Mouse (Mus musculus) kidney, adult 2 months (tissue): ENCODE measurements around the gene Sept9. TPM values are rescaled to one million over a fixed set of nuclear protein-coding genes. Genes with fewer than 3 reads are reported as not detected.

ENCODE experiments used
- DNase-seq: peaks from one replicate; pipeline ENCODE4 v3.0.0; 2021
- H3K27ac ChIP-seq: fragments of 200-500 bp; 2 replicates; pipeline ENCODE4 v1.5.1; 2012; ENCODE audit warnings: low read depth, low read length, control low read depth, inconsistent platforms; ENCODE audit not compliant: insufficient read depth
- H3K27me3 ChIP-seq: fragments of 200-500 bp; replicated peaks from 2 replicates; pipeline ENCODE4 v1.6.1; 2012; ENCODE audit warnings: mild to moderate bottlenecking, moderate library complexity, low read length, inconsistent platforms; ENCODE audit not compliant: control insufficient read depth, insufficient read depth
- H3K36me3 ChIP-seq: fragments of 200-500 bp; 2 replicates; pipeline ENCODE4 v1.6.1; 2012; ENCODE audit warnings: mild to moderate bottlenecking, moderate library complexity, low read length, inconsistent platforms; ENCODE audit not compliant: control insufficient read depth, insufficient read depth
- H3K4me1 ChIP-seq: fragments of 200-500 bp; 2 replicates; pipeline ENCODE4 v1.6.1; 2011; ENCODE audit warnings: low read length; ENCODE audit not compliant: control insufficient read depth, insufficient read depth
- H3K4me3 ChIP-seq: fragments of 200-500 bp; 2 replicates; pipeline ENCODE4 v1.5.1; 2011; ENCODE audit warnings: mild to moderate bottlenecking, low read depth, low read length, control low read depth; ENCODE audit not compliant: insufficient read depth
- CTCF ChIP-seq: fragments of 200-500 bp; conservative IDR thresholded peaks from 2 replicates; pipeline ENCODE4 v1.5.1; 2011; ENCODE audit warnings: low read depth, mild to moderate bottlenecking, control low read depth, low read length, moderate library complexity, mixed read lengths; ENCODE audit not compliant: insufficient read depth, insufficient read length
- POLR2A ChIP-seq: fragments of 200-500 bp; IDR thresholded peaks from one replicate; pipeline ENCODE4 v1.6.1; 2011; ENCODE audit warnings: low read depth, low read length, control low read depth
- WGBS: fragments of 180-500 bp; shearing (Covaris S2); methylation state at CpG from one replicate; pipeline ENCODE4 v1.1.7; 2018; 5-methylcytosine and 5-hydroxymethylcytosine counted together
- polyA plus RNA-seq: library from polyadenylated mRNA; depleted of rRNA; stranded (reverse); fragments of >200 nt; gene quantifications from 2 replicates; pipeline ENCODE4 v1.2.3, GENCODE M21; 2012

Sept9 gene
- polyA plus RNA-seq, 1 experiment: 25.9 TPM

DNA sequence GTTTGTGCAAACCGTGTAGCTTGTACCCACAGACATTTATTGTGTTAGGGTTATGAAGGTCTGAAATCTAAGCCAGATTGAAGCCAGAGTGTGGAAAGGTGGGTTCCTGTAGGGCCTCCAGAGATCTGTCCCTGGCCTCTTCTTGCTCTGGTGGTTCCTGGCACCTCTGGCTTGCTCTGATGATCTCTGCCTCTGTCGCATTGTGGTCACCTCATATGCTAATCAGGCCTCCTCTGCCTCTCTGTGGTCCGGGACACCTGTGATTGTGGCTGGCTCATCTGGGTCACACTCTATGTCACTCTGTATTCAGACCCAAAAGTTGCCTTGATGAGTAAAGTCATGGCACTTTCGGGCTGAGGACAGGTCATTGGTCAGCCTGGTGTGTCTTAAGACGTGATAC lies 128.2 kb downstream of the Sept9 start:
- Histone ChIP-seq H3K36me3 (no peaks in the 10 kb centered on the region), H3K27me3 (no peaks in the 10 kb centered on the region), H3K4me3 (no peak overlapping the region), H3K4me1 (peaks cover 22% of the 10 kb centered on the region; the same call in 1 of the 2 replicates), H3K27ac (no peak overlapping the region)
- no peak for DNase-seq
- no peak for TF ChIP-seq POLR2A
- TF ChIP-seq CTCF: no peak
- 72% methylated on average over 5 of the region's 5 CpGs for WGBS

GRCm38 (mm10) chr11:117330076-117330950 lies 130.9 kb downstream of the Sept9 start:
- Histone ChIP-seq H3K36me3 (no peaks in the 10 kb centered on the region), H3K27me3 (no peaks in the 10 kb centered on the region), H3K27ac (no peak overlapping the region), H3K4me3 (no peak overlapping the region), H3K4me1 (peaks cover 15% of the 10 kb centered on the region; the same call in 1 of the 2 replicates)
- no peak for TF ChIP-seq CTCF
- no peak for TF ChIP-seq POLR2A
- WGBS: 71% methylated on average over 12 of the region's 12 CpGs
- no peak for DNase-seq

DNA sequence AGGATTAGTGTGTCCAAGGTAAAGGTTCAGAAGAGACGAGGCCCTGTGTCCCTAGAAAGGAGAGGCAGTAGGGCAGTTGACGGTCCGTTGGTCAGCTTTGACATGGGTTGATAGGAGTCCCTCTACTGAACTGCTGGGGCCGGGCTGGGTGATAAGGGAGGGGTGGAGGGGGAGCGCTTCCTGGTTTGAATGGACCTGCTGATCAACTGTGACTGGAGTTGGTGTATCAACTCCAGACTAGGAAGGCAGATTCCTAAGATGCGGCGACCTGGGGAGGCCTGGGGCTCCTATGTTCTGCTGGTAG lies 131.4 kb downstream of the Sept9 start:
- Histone ChIP-seq H3K4me1 (peaks cover 13% of the 10 kb centered on the region; the same call in 1 of the 2 replicates), H3K4me3 (no peak overlapping the region), H3K27ac (no peak overlapping the region), H3K36me3 (no peaks in the 10 kb centered on the region), H3K27me3 (no peaks in the 10 kb centered on the region)
- TF ChIP-seq POLR2A (no peak), CTCF (no peak)
- DNase-seq: no peak
- WGBS: 44% methylated on average over 7 of the region's 7 CpGs

DNA sequence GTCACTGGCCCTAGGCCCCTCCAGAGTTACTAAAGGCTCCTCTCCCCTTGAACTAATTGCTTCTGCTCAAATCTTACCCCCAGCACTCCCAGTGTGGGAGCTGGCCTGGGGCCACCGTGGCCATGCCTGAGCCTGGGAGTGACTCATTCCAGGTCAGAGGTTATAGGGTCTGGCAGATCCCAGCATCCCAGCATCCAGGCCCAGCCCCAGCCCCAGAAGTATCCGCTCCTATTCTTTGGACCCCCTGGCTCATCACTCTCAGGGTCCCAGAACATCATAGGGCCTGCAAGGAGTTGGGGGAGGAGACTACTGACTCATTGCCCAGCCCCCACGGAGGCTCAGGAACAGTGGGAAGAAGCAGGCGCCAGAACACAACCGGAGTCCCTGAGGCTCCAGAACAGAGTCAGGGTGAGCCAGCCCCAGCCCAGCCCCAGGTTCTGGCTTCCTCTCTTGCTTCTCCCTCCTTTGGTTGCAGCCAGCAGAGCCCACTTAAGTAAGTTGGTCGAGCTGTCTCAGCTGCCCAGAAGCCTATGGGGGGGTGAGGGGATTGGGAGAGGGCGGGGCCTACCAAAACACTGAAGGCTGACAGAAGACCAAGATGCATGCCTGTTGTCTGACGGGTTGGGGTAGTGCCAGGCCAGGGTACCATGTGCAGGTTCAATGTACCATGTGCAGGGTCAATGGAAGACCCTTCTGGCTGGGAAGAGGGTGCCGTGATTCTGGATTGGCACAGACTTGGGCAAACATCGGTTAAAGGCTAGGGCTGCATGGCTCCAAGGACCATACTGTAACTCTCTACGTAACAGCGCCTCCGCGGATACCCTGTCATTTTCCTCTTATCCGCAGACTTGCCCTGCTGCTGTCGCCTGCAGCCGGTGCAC lies 132.1 kb downstream of the Sept9 start:
- TF ChIP-seq POLR2A (no peak), CTCF (no peak)
- H3K27ac ChIP-seq: no peak overlapping the region
- 34% methylated on average over 17 of the region's 17 CpGs for WGBS
- no peaks in the 10 kb centered on the region for H3K36me3 ChIP-seq
- peak overlapping the region; percentile 36; the same call in 1 of the 2 replicates for H3K4me3 ChIP-seq
- peaks cover 18% of the 10 kb centered on the region for H3K4me1 ChIP-seq
- DNase-seq: no peak
- H3K27me3 ChIP-seq: no peaks in the 10 kb centered on the region

DNA sequence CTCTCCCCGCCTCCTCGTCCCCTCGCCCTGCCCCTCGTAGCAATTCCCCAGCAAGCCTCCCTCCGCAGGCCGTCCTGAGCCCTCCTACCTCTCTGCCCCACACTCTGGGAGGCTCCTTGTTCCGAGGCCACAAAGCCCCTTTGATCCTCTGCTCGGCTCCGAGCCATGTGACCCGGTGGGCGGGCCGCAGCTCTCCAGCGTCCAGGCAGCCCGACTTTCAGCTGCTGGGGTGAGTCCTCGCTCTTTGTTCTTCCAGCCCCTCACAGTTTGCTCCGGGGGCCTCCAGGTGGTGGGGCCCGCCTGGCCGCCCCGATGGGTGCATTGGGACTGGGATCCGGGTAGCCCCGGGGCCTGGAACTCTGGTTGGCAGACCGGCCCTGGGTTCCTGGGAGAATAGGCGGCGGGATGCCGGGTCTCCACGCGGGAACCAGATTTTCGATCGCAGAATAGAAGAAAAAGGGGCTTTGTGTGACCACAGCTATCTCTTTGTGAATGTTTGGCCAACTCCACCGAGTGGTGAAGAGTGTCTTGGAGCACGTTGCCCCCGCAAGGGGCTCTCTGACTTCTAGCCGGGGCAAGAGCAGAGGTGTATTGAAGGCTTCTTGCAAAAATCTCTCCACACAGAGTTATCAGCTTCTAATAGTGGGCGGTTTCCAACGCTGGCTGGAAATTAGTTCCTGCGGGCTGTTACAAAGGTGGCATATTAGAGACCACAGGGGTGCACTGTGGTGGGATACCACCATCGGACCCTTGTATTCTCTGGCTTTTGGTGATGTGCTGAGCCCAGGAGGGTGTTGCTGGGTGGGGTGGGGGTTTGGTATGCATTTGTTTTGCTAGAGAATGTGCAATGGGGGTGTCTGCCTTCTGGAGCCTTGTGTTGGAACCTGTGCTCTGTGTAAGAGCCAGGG lies 133.0 kb downstream of the Sept9 start:
- WGBS: 32% methylated on average over 37 of the region's 37 CpGs
- no peak for TF ChIP-seq POLR2A
- no peak for TF ChIP-seq CTCF
- no peak overlapping the region for H3K27ac ChIP-seq
- H3K4me1 ChIP-seq: peaks cover 18% of the 10 kb centered on the region
- H3K27me3 ChIP-seq: no peaks in the 10 kb centered on the region
- peak overlapping the region; percentile 36; the same call in 1 of the 2 replicates for H3K4me3 ChIP-seq
- no peak for DNase-seq
- H3K36me3 ChIP-seq: no peaks in the 10 kb centered on the region

DNA sequence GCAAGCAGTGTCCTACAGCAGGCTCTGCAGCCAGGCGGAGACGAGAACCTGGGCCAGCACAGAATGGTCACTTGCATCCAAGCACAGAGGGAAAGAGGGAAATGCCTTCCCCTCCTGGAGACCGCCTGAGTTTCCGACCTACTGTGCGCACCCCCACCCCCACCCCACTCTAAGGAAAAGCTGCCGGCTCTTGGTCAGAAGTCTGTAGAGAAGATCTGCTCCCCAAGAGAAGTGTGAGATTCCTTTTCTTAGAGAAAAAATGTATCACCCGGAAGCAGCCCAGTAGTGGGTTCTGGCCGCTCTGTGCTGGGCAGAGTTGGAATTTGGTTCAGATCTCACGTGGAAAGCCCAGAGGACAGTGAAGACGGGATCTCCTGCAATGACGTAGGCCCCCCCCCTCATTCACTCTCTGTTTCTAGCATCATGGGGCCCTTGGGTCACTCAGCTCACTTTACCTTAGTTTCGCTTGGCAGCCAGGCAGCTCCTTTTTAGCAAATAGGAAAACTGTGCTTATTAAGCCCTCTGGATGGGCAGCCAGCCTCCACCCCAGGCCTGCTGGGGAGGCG lies 133.8 kb downstream of the Sept9 start:
- no peak overlapping the region for H3K27ac ChIP-seq
- no peak overlapping the region for H3K4me3 ChIP-seq
- H3K4me1 ChIP-seq: peaks cover 20% of the 10 kb centered on the region
- no peak for TF ChIP-seq CTCF
- TF ChIP-seq POLR2A: no peak
- no peaks in the 10 kb centered on the region for H3K27me3 ChIP-seq
- no peaks in the 10 kb centered on the region for H3K36me3 ChIP-seq
- WGBS: 74% methylated on average over 13 of the region's 13 CpGs
- no peak for DNase-seq
